Mouse (Mus musculus) midbrain, embryonic 16.5 days (tissue): ENCODE measurements at regions not wholly inside any gene's neighbourhood (a gene's known extent, or its start where the extent isn't known, plus 50 kb on each side); places are given as distances from the start of the nearest gene placed in this dataset.

Experiments used
- ATAC-seq: fragments of 200-750 bp; cut with Nextera tagmentation; 2 replicates; pipeline ENCODE4 v1.8.0; 2017; ENCODE audit warnings: moderate TSS enrichment
- H3K27ac ChIP-seq: fragments of 300-500 bp; sonication (generic); 2 replicates; pipeline ENCODE4 v1.5.1; 2014; ENCODE audit warnings: mild to moderate bottlenecking, low read length, mixed read lengths
- H3K27me3 ChIP-seq: fragments of 300-500 bp; sonication (generic); 2 replicates; pipeline ENCODE4 v1.6.1; 2014; ENCODE audit warnings: low read depth, low read length, mixed read lengths; ENCODE audit not compliant: control insufficient read depth, insufficient read depth
- H3K36me3 ChIP-seq: fragments of 300-500 bp; sonication (generic); 2 replicates; pipeline ENCODE4 v1.6.1; 2014; ENCODE audit warnings: mild to moderate bottlenecking, low read length, moderate library complexity, mixed read lengths; ENCODE audit not compliant: control insufficient read depth, insufficient read depth
- H3K4me1 ChIP-seq: fragments of 300-500 bp; sonication (generic); 2 replicates; pipeline ENCODE4 v1.6.1; 2014; ENCODE audit warnings: mild to moderate bottlenecking, low read length, mixed read lengths; ENCODE audit not compliant: control insufficient read depth, insufficient read depth
- H3K4me2 ChIP-seq: fragments of 300-500 bp; sonication (generic); 2 replicates; pipeline ENCODE4 v1.6.1; 2014; ENCODE audit warnings: mild to moderate bottlenecking, low read length, mixed read lengths
- H3K4me3 ChIP-seq: fragments of 300-500 bp; sonication (generic); 2 replicates; pipeline ENCODE4 v1.5.1; 2014; ENCODE audit warnings: low read depth, mild to moderate bottlenecking, low read length, moderate library complexity, mixed read lengths
- H3K9ac ChIP-seq: fragments of 300-500 bp; sonication (generic); 2 replicates; pipeline ENCODE4 v1.6.1; 2014; ENCODE audit warnings: low read depth, low read length, mixed read lengths
- H3K9me3 ChIP-seq: fragments of 300-500 bp; sonication (generic); replicated peaks from 2 replicates; pipeline ENCODE4 v1.6.1; 2014; ENCODE audit warnings: mild to moderate bottlenecking, low read length, mixed read lengths; ENCODE audit not compliant: control insufficient read depth, poor library complexity, severe bottlenecking
- WGBS: fragments of 180-500 bp; shearing (Covaris S2); extraction: QIAGEN DNeasy Blood & Tissue Kit; methylation state at CpG from one replicate; pipeline ENCODE4 v1.1.7; 2014; 5-methylcytosine and 5-hydroxymethylcytosine counted together

DNA sequence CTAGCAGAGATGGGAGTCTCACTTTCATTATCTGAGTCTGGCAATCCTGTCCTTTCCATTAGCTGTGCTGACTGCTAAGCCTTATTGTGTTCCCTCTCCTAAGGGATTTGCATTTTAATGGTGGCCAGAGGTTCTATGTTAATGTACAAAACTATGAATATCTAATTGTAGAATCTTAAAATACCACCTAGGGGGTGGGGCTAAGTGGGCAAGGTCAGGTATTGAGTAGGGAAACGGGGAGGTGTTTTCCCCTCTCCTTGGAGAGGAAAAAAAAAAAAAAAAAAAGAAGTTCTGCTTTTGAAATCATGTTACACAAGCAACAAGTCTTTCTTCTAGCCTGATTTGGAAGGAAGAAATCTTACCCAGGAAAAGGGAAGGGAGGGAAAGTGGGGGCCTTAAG lies 106.7 kb upstream of the Gm4791 start:
- H3K9ac ChIP-seq = no peak overlapping the region
- H3K4me2 ChIP-seq = no peak overlapping the region
- no peaks in the 10 kb centered on the region for H3K27me3 ChIP-seq
- H3K27ac ChIP-seq = no peak overlapping the region
- no peak for ATAC-seq
- H3K9me3 ChIP-seq = no peaks in the 10 kb centered on the region; the same call in 1 of the 2 replicates
- H3K4me1 ChIP-seq = no peaks in the 10 kb centered on the region
- H3K4me3 ChIP-seq = no peak overlapping the region
- H3K36me3 ChIP-seq = no peaks in the 10 kb centered on the region
- 31% methylated on average over 1 of the region's 1 CpGs for WGBS

DNA sequence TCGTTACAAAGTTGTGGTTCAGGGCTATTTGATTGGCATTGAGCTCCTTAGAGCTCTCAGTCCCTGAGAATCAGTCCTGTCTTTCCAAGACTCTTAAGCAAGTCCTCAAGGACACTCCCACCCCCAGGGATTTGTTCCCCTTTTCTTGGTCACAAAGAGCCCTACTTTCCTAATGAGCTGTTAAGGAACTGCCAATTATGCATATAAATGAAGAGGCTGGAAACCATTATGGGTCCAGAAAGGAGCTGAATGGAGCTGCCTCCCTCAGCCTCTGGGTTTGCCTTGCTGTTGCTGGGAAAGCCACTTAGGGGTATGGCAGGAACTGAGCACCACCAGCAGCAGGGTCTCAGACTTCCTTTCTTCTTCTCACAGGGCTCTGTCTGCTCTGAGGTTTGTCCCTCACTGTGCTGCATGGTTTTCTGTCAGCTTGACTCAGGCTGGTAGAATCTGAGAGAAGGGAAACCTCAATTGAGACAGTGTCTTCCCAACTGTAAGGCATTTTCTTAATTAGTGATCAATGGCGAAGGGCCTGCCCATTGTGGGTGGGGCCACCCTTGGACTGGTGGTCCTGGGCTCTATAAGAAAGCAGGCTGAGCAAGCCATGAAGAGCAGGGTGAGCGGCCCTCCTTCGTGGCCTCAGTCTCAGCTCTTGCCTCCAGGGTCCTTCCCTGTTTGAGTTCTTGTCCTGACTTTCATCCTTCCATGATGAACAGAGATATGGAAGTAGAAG lies 108.4 kb upstream of the Gm4791 start:
- Histone ChIP-seq H3K4me2 (no peak overlapping the region), H3K4me1 (no peaks in the 10 kb centered on the region), H3K27me3 (no peaks in the 10 kb centered on the region), H3K27ac (no peak overlapping the region), H3K9me3 (no peaks in the 10 kb centered on the region; the same call in 1 of the 2 replicates), H3K36me3 (no peaks in the 10 kb centered on the region), H3K9ac (no peak overlapping the region), H3K4me3 (no peak overlapping the region)
- WGBS = 74% methylated on average over 4 of the region's 4 CpGs
- no peak for ATAC-seq

DNA sequence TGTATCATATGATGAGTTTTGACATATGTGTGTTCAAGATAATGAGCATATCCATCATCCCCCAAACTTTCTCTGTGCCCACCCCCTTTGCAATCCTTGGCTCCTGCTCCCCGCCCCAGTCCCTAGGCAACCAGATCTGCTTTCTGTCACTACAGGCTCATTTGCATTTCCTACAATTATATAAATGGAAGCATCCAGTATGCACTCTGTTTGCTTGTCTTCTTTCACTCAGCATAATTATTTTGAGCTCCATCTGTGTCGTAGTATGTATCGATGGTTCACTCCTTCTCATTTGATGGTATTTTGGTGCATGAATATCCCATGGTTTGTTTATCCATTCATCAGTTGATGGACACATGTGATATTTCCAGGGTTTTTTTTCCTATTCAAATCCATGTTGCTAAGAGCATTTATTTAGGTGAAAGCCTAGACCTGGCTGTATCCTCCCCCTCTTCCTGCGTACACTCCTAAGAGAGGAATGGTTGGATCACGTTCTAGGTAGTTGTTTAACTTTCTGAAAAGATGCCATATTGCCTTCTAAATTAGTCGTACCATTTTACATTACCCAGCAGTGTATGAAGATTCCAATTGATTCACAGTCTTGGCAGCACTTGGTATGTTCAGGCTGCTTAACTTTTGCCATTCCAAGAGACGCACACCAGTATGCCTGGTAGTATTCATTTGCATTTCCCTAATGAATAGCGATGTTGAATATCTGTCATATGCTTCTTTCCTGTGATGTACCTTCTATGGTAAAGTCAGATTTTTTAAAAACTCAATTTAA lies 127.1 kb upstream of the Gm4791 start:
- Histone ChIP-seq H3K27ac (no peak overlapping the region), H3K4me1 (no peaks in the 10 kb centered on the region), H3K36me3 (no peaks in the 10 kb centered on the region), H3K27me3 (no peaks in the 10 kb centered on the region), H3K9me3 (no peaks in the 10 kb centered on the region), H3K9ac (no peak overlapping the region), H3K4me3 (no peak overlapping the region), H3K4me2 (no peak overlapping the region)
- WGBS = 79% methylated on average over 8 of the region's 8 CpGs
- ATAC-seq = no peak

DNA sequence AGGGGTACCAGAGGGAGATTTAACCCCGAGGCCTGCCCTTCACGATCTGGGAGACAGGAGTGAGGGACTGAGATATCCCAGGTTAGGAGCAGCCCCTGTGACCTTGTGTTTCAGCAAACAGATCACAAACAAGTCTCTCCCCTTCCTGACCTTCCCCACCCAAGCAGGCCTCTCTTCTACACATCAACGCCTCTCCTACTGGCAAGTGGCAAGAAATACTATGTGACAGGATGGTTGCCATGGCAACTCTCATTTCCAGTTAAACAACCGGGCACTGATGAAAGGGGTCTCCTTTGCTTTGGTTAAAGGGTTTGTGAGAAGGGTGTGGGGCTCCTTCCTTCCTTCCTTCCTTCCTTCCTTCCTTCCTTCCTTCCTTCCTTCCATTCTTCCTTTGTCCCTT lies 134.6 kb upstream of the Gm4791 start:
- Histone ChIP-seq H3K27ac (peak overlapping the region; percentile 36), H3K4me2 (no peak overlapping the region), H3K36me3 (no peaks in the 10 kb centered on the region), H3K9me3 (no peaks in the 10 kb centered on the region; the same call in 1 of the 2 replicates), H3K4me3 (no peak overlapping the region), H3K27me3 (no peaks in the 10 kb centered on the region), H3K4me1 (peaks cover 15% of the 10 kb centered on the region), H3K9ac (no peak overlapping the region)
- WGBS = 20% methylated on average over 4 of the region's 4 CpGs
- peak; percentile 68; the same call in 1 of the 2 replicates for ATAC-seq

DNA sequence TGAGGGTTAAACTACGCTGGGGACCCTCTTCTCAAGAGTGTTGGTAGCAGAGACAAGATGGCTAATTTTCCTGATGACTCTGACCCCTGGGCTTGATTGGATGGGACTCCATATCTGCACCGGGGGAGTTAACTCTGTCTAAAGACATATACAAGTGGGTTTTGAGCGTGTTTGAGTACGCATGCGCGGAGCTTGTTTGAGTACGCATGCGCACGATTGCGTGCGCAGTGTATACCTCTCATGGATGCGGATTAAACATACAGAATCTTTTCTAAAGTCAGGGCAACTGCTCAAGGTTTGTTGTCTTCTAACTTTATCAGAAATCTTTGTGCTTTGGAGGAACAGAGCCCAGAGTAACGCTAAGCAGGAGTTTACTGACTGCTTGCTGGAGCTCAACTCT lies 146.8 kb upstream of the Gm4791 start:
- ATAC-seq = no peak
- no peak overlapping the region for H3K4me2 ChIP-seq
- H3K36me3 ChIP-seq = no peaks in the 10 kb centered on the region
- no peak overlapping the region for H3K9ac ChIP-seq
- no peaks in the 10 kb centered on the region for H3K9me3 ChIP-seq
- WGBS = 94% methylated on average over 13 of the region's 13 CpGs
- no peak overlapping the region for H3K27ac ChIP-seq
- no peaks in the 10 kb centered on the region for H3K4me1 ChIP-seq
- H3K4me3 ChIP-seq = no peak overlapping the region
- no peaks in the 10 kb centered on the region for H3K27me3 ChIP-seq

DNA sequence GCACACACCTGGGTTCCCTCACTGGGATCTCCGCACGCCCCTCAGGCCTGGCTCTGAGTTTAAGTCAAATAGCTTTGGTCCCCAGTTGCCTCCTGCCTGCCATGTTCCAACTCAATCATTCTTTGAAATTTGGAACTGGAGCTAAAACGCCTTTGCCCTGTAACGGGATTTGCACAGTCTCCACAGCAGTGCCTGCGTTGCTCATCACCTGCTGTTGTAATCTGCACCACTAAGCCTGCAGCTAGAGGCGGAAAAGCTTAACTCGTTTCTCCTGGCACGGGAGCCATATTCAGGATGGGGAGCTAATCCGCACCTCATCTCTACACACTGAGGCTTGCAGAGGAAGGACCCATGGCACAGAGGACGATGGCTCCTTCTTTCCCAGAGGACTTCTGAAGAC lies 147.2 kb upstream of the Gm4791 start:
- no peaks in the 10 kb centered on the region for H3K4me1 ChIP-seq
- no peaks in the 10 kb centered on the region for H3K36me3 ChIP-seq
- no peak overlapping the region for H3K4me2 ChIP-seq
- 35% methylated on average over 10 of the region's 10 CpGs for WGBS
- peak; percentile 58; the same call in 1 of the 2 replicates for ATAC-seq
- H3K4me3 ChIP-seq = no peak overlapping the region
- H3K9me3 ChIP-seq = no peaks in the 10 kb centered on the region
- no peak overlapping the region for H3K27ac ChIP-seq
- no peak overlapping the region for H3K9ac ChIP-seq
- H3K27me3 ChIP-seq = no peaks in the 10 kb centered on the region

DNA sequence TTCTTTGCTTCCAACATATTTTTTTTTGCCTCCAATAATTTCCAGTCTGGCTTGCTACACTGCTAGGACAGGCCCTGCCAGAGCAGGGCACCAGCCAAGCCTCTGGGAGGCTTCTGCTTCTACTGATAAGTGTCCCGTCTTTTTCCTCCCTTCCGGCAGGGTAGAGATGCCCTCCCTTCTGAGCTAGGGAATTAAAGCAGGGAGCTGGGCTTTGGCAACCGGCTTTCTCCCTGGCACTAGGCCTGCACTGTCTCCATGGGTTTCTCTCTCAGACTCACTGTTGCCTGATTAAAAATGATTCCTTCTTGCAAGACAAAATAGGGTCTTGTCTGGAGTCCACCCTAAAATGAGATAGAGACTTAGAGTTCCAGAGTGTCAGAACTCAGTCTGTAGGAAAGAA lies 153.3 kb upstream of the Gm4791 start:
- no peak overlapping the region for H3K4me3 ChIP-seq
- H3K9ac ChIP-seq = no peak overlapping the region
- H3K27me3 ChIP-seq = no peaks in the 10 kb centered on the region
- no peaks in the 10 kb centered on the region for H3K9me3 ChIP-seq
- no peaks in the 10 kb centered on the region for H3K4me1 ChIP-seq
- no peak; the same call in 1 of the 2 replicates for ATAC-seq
- H3K27ac ChIP-seq = no peak overlapping the region
- no peaks in the 10 kb centered on the region for H3K36me3 ChIP-seq
- H3K4me2 ChIP-seq = no peak overlapping the region
- WGBS = 61% methylated on average over 3 of the region's 3 CpGs

DNA sequence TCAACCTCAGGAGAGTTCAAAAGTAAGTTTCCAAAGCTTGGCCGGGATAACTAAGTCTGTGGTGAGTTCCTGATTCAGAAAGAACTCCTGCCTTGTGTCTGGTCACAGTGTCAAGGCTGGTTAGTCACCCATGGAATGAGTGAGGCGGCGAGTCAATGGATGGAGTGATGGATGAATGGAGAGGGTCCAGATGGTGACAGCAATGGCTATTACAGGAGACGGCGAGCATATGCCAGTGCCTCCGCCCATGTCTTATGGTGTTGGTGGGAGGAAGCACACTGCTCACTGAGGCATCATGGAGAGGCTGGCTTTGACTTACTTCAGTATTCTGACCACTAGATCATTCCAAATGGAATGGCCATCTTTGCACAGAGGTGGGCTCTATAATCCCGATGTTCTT lies 154.8 kb upstream of the Gm4791 start:
- Histone ChIP-seq H3K27me3 (no peaks in the 10 kb centered on the region), H3K36me3 (no peaks in the 10 kb centered on the region), H3K9ac (no peak overlapping the region), H3K4me1 (no peaks in the 10 kb centered on the region), H3K4me2 (no peak overlapping the region), H3K9me3 (no peaks in the 10 kb centered on the region), H3K27ac (no peak overlapping the region), H3K4me3 (no peak overlapping the region)
- ATAC-seq = no peak
- 70% methylated on average over 7 of the region's 7 CpGs for WGBS

DNA sequence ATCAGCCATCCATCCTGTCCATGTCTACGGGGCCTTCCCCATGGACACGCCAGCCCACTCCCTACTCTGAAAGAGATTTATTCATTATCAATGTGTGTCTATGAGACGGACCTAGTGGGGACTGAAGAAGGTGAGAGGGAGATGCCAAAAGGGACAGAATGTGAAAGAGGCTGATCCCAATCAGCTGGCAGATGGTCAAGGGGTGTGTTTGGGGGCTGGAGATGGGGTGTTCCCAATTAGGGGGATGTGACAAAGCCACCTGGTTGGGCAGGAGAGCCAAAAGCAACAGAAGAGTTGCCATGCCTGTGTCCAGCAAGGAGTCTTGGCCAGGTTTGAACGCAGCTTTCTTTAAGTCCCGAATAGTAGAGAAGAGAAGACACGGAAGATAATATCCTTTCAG lies 157.0 kb upstream of the Gm4791 start:
- no peak for ATAC-seq
- H3K27me3 ChIP-seq = no peaks in the 10 kb centered on the region
- no peak overlapping the region for H3K4me2 ChIP-seq
- no peaks in the 10 kb centered on the region for H3K4me1 ChIP-seq
- H3K36me3 ChIP-seq = no peaks in the 10 kb centered on the region
- H3K9me3 ChIP-seq = no peaks in the 10 kb centered on the region
- WGBS = 86% methylated on average over 6 of the region's 6 CpGs
- no peak overlapping the region for H3K27ac ChIP-seq
- no peak overlapping the region for H3K9ac ChIP-seq
- no peak overlapping the region for H3K4me3 ChIP-seq
